Mouse (Mus musculus) left cerebral cortex, postnatal 25 days (tissue): ENCODE measurements around the gene Zmynd12. TPM values are rescaled to one million over a fixed set of nuclear protein-coding genes. Genes with fewer than 3 reads are reported as not detected.

Experiments used
- DNase-seq, 2 experiments: peaks; one replicate each; pipeline ENCODE4 v3.0.0; 2022; ENCODE audit warnings: low spot score in 2 of 2, mixed read lengths in 1 of 2
- intact Hi-C: fragments of 180-260 bp; cut with DNase I; formaldehyde crosslinking; loops from one replicate; pipeline ENCODE4 v1.15.1; 2025
- total RNA-seq, 2 experiments: library from RNA; stranded (reverse); gene quantifications; 2 replicates each; pipeline ENCODE4 v1.2.3; 2021

Gene Zmynd12
- total RNA-seq, 2 experiments from 2014 or later, result 0.25 TPM; not detected in 1

GRCm38 (mm10) chr4:119492291-119492932 lies 69.8 kb downstream of the Zmynd12 start, which contains the start of gene Rimkla:
Gene Rimkla, minus strand, starts transcription at chr4:119492628.
- DNase-seq, result peak; percentile 53 to 73
- intact Hi-C loops, result loop anchor here (1.0 to 5.0 kb wide), 2 partner anchors 47 to 60 kb away; partner anchors contain the start of gene Frg2f1

GRCm38 (mm10) chr4:119492933-119493327 lies 70.3 kb downstream of the Zmynd12 start:
- no peak for DNase-seq
- intact Hi-C loops, result loop anchor here (1.0 to 5.0 kb wide), 2 partner anchors 46 to 61 kb away; partner anchors contain the start of gene Frg2f1

DNA sequence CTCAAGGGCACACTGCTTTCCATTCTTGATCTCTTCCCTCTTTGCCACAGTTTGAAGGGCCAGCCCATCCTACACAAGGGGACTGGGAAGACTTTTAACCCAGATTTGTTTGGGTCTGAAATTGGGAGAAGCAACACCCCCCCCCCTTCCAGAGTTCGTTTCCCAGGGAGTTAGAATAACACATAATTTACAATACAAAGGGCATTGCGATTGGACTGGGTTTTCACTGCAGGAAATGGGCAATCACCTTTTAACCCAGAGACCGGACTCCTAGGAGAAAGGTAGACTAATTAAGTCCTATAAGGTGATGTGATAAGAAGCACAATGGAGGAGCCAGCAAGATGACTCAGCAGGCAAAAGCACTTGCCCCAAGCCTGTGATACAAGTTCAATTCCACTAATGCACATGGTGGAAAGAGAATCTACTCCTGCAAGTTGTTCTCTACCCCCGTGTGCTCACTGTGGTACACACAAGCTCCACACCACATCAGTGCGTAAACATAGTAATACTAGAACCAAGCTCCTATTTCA lies 75.8 kb downstream of the Zmynd12 start:
- no peak for DNase-seq

DNA sequence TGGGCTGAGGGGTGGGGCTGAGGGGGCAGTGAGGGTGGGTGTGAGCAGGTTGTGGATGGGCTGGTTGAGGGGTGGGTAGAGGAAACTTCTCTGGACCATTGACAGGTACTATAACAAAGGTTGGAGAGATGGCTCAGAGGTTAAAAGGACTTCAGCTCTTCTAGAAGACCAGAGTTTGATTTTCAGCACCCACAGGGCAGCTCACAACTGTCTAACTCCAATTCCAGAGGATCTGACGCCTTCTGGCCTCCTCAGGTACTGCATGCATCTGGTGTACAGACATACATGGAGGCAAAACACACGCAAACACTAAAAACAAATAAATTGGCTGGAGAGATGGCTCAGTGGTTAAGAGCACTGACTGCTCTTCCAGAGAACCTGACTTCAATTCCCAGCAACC lies 89.0 kb downstream of the Zmynd12 start:
- intact Hi-C loops, result no loop called here
- DNase-seq, result no peak

More for the DNA sequence above, 75.8 kb downstream of the Zmynd12 start:
- intact Hi-C loops, result no loop called here

DNA sequence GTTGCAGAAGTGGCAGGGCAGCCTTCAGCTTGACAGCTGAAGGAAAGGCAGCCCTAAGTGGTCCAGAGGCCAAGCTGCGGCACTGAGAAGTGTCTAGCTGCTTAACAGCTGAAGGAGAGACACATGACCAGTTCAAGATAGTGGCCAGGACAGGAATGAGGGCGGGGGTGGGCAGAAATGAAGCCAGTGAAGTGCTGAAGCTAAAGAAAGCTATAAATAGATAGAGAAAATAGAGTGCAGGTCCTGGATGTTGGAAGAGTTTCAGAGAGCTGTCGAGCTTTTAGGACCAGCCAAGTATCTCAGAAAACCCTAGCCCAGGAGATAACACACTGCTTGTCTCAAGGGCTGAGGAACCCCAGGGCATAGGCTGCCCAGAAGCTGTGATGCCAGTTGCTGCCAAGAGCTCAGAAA lies 90.1 kb downstream of the Zmynd12 start:
- DNase-seq, result no peak
- intact Hi-C loops, result no loop called here

Other genes starting within 250 kb of the Zmynd12 start
- gene Zfp691, start 248.6 kb upstream of the Zmynd12 start, total RNA-seq, result 1 to 10 TPM; 7.9 to 8.6 TPM
- under 1 TPM; 0.57 to 0.60 TPM for gene Ermap, start 232.8 kb upstream of the Zmynd12 start, total RNA-seq
- gene Svbp, start 227.5 kb upstream of the Zmynd12 start, total RNA-seq, result 10 to 100 TPM; 17.6 to 20.7 TPM
- gene Tmem269, start 204.6 kb upstream of the Zmynd12 start, total RNA-seq, result under 1 TPM; 0.50 to 0.64 TPM
- 10 to 100 TPM; 33.4 to 34.2 TPM for gene AU022252, start 190.1 kb upstream of the Zmynd12 start, total RNA-seq
- gene P3h1, start 189.9 kb upstream of the Zmynd12 start, total RNA-seq, result 1 to 10 TPM; 6.5 to 6.9 TPM
- under 1 TPM; 0.43 to 0.44 TPM for gene Cldn19, start 167.4 kb upstream of the Zmynd12 start, total RNA-seq
- gene Ybx1, start 128.2 kb upstream of the Zmynd12 start, total RNA-seq, result 100 to 1,000 TPM; 218 to 230 TPM
- 10 to 100 TPM; 16.2 to 21.6 TPM for gene Ppih, start 102.3 kb upstream of the Zmynd12 start, total RNA-seq
- gene Ccdc30, start 7.3 kb upstream of the Zmynd12 start, total RNA-seq, result 10 to 100 TPM; 16.3 to 16.9 TPM
- 1 to 10 TPM; 4.7 to 5.2 TPM for gene Ppcs, start 394 bp upstream of the Zmynd12 start, total RNA-seq
- 10 to 100 TPM in 1 of 2 experiments, 1 to 10 TPM in 1; 7.6 to 12.4 TPM for gene Rimkla, start 69.8 kb downstream of the Zmynd12 start, total RNA-seq
- 10 to 100 TPM; 64.6 to 77.5 TPM for gene Foxj3, start 114.2 kb downstream of the Zmynd12 start, total RNA-seq
- 10 to 100 TPM; 25.2 to 27.3 TPM for gene Frg2f1, start 116.7 kb downstream of the Zmynd12 start, total RNA-seq
- gene Guca2a, start 214.9 kb downstream of the Zmynd12 start, total RNA-seq, result not detected
- gene Guca2b, start 236.1 kb downstream of the Zmynd12 start, total RNA-seq, result not detected